Mouse (Mus musculus) liver, embryonic 14.5 days (tissue): Measurements from ENCODE around the gene Hcn4. TPM values are rescaled to one million over a fixed set of nuclear protein-coding genes. Genes with fewer than 3 reads are reported as not detected.
A peak's percentile ranks its signal among the peaks of the same experiment; 100 is the strongest.

Experiments
- ATAC-seq: fragments of 200-750 bp; cut with Nextera tagmentation; 2 replicates; pipeline ENCODE4 v1.8.0; 2017; ENCODE audit warnings: moderate number of reproducible peaks, mild to moderate bottlenecking, moderate library complexity; ENCODE audit not compliant: insufficient read depth
- DNase-seq, 3 experiments: peaks; one replicate each; pipeline ENCODE4 v3.0.0-alpha.2; 2012 to 2013; ENCODE audit warnings: low read depth in 3 of 3, low spot score in 3 of 3
- H3K27ac ChIP-seq: fragments of 300-500 bp; sonication (generic); 2 replicates; pipeline ENCODE4 v1.5.1; 2014; ENCODE audit warnings: moderate library complexity, mild to moderate bottlenecking, control low read depth, inconsistent platforms
- H3K27me3 ChIP-seq: fragments of 300-500 bp; sonication (generic); 2 replicates; pipeline ENCODE4 v1.6.1; 2014; ENCODE audit warnings: mild to moderate bottlenecking, low read length, moderate library complexity; ENCODE audit not compliant: control insufficient read depth, insufficient read depth
- H3K36me3 ChIP-seq: fragments of 300-500 bp; sonication (generic); replicated peaks from 2 replicates; pipeline ENCODE4 v1.6.1; 2014; ENCODE audit warnings: low read depth; ENCODE audit not compliant: control insufficient read depth, insufficient read depth
- H3K4me1 ChIP-seq, 2 experiments: fragments of 200-500 bp in 1 of 2; fragments of 300-500 bp in 1 of 2; sonication (generic) in 1 of 2; replicated peaks; 2 replicates each; pipeline ENCODE4 v1.6.1; 2012 to 2014; ENCODE audit warnings: antibody characterized with exemption in 1 of 2, inconsistent platforms in 1 of 2, low read length in 1 of 2; ENCODE audit not compliant: control insufficient read depth in 2 of 2, insufficient read depth in 2 of 2
- H3K4me2 ChIP-seq: fragments of 300-500 bp; sonication (generic); 2 replicates; pipeline ENCODE4 v1.6.1; 2014; ENCODE audit warnings: low read depth, mild to moderate bottlenecking, control low read depth, moderate library complexity
- H3K4me3 ChIP-seq, 2 experiments: fragments of 200-500 bp in 1 of 2; fragments of 300-500 bp in 1 of 2; sonication (generic) in 1 of 2; 2 replicates each; pipeline ENCODE4 v1.5.1; 2012 to 2014; ENCODE audit warnings: low read depth in 2 of 2, low read length in 2 of 2, mild to moderate bottlenecking in 2 of 2, control low read depth in 1 of 2, inconsistent platforms in 1 of 2, moderate library complexity in 1 of 2; ENCODE audit not compliant: insufficient read depth in 1 of 2
- H3K9ac ChIP-seq: fragments of 300-500 bp; sonication (generic); replicated peaks from 2 replicates; pipeline ENCODE4 v1.6.1; 2014; ENCODE audit warnings: mild to moderate bottlenecking, control low read depth, moderate library complexity
- H3K9me3 ChIP-seq: fragments of 300-500 bp; sonication (generic); 2 replicates; pipeline ENCODE4 v1.6.1; 2016; ENCODE audit warnings: low read length, mixed read lengths; ENCODE audit not compliant: control insufficient read depth
- CTCF ChIP-seq: IDR thresholded peaks from 2 replicates; pipeline ENCODE4 v1.5.1; 2016; ENCODE audit warnings: antibody characterized with exemption, low read depth, control low read depth
- EP300 ChIP-seq: IDR thresholded peaks from 2 replicates; pipeline ENCODE4 v1.6.1; 2016; ENCODE audit warnings: antibody characterized with exemption, low read depth
- WGBS: fragments of 180-500 bp; shearing (Covaris S2); extraction: QIAGEN DNeasy Blood & Tissue Kit; methylation state at CpG from one replicate; pipeline ENCODE4 v1.1.7; 2014; ENCODE audit not compliant: insufficient replicate concordance; 5-methylcytosine and 5-hydroxymethylcytosine counted together
- polyA plus RNA-seq, 2 experiments: library from polyadenylated mRNA; depleted of rRNA in 1 of 2; stranded (reverse) in 1 of 2; unstranded in 1 of 2; fragments of >200 nt; fragmentation: Nextera tagmentation in 1 of 2; extraction: Ambion mirVana in 1 of 2; gene quantifications; 2 replicates each; pipeline versions ENCODE4 v1.2.1 to v1.2.3; 2012 to 2014

Hcn4 gene
- polyA plus RNA-seq, 2 experiments: 0.02 TPM; not detected in 1

GRCm38 (mm10) chr9:58801441-58801840 is 21.8 kb upstream of the Hcn4 start:
- TF ChIP-seq CTCF (no peak), EP300 (no peak)
- no peak overlapping the region for H3K4me2 ChIP-seq
- H3K4me1 ChIP-seq: no peaks in the 10 kb centered on the region; a peak in 2 of 4 replicates
- H3K27me3 ChIP-seq: no peaks in the 10 kb centered on the region; the same call in 1 of the 2 replicates
- ATAC-seq (no peak), DNase-seq (no peak)
- H3K36me3 ChIP-seq: no peaks in the 10 kb centered on the region
- WGBS: 44% methylated on average over 2 of the region's 2 CpGs
- H3K9me3 ChIP-seq: no peaks in the 10 kb centered on the region
- H3K9ac ChIP-seq: no peak overlapping the region
- H3K4me3 ChIP-seq: no peak overlapping the region
- H3K27ac ChIP-seq: no peak overlapping the region

- ATAC-seq: no peak
- no peak overlapping the region for H3K27ac ChIP-seq
- 27% methylated on average over 4 of the region's 4 CpGs for WGBS
These were observed 20.9 kb upstream of the Hcn4 start for GRCm38 (mm10) chr9:58802294-58802693.

GRCm38 (mm10) chr9:58802802-58803201 is 20.4 kb upstream of the Hcn4 start:
- no peaks in the 10 kb centered on the region; the same call in 1 of the 2 replicates for H3K27me3 ChIP-seq
- H3K4me1 ChIP-seq: no peaks in the 10 kb centered on the region; a peak in 2 of 4 replicates
- no peak overlapping the region for H3K4me2 ChIP-seq
- H3K9me3 ChIP-seq: no peaks in the 10 kb centered on the region
- TF ChIP-seq EP300: no peak
- no peak for TF ChIP-seq CTCF
- H3K4me3 ChIP-seq: no peak overlapping the region
- no peak overlapping the region for H3K9ac ChIP-seq
- no peak for DNase-seq
- 50% methylated on average over 5 of the region's 5 CpGs for WGBS
- no peak for ATAC-seq
- no peaks in the 10 kb centered on the region for H3K36me3 ChIP-seq
- no peak overlapping the region for H3K27ac ChIP-seq

More at GRCm38 (mm10) chr9:58802294-58802693, 20.9 kb upstream of the Hcn4 start:
- Histone ChIP-seq H3K9ac (no peak overlapping the region), H3K36me3 (no peaks in the 10 kb centered on the region), H3K27me3 (no peaks in the 10 kb centered on the region; the same call in 1 of the 2 replicates), H3K4me2 (no peak overlapping the region), H3K4me3 (no peak overlapping the region), H3K4me1 (no peaks in the 10 kb centered on the region; a peak in 2 of 4 replicates), H3K9me3 (no peaks in the 10 kb centered on the region)
- no peak for DNase-seq
- no peak for TF ChIP-seq CTCF

DNA sequence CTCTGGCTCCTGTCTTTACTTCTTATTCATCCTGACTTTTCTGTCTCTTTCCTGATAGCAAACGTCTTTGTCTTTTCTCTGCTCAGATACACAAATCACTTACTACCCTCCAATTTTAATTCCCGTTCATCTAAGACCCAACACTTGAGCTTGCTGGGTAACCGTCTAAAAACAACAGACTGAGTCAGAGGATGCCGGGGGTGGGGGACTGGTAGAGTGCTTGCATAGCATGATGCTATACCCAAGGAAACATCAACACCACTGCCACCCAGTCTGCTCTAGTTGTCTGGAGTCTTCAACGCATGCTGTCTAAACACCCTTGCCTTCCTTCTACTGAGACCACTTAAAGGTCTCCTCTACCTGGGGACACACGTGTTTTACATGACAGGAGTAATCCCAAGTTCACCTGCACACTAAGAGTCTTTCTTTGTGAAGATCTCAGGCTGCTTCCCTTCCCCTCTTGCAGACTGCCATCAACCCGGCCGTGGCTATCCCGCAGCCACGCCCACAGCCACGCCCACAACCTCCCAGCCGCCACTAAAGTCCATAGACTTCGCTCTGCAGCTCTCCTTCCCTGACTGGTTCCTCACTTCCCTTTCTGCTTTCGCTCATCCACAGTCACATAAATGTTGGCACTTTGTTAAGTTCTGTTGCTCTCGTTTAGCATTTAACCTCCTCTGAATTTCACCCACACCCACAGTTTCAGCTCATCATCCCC is 17.5 kb upstream of the Hcn4 start:
- Histone ChIP-seq H3K4me1 (no peaks in the 10 kb centered on the region; a peak in 2 of 4 replicates), H3K27ac (no peak overlapping the region), H3K9me3 (no peaks in the 10 kb centered on the region), H3K36me3 (no peaks in the 10 kb centered on the region), H3K9ac (no peak overlapping the region), H3K4me3 (no peak overlapping the region), H3K27me3 (no peaks in the 10 kb centered on the region; the same call in 1 of the 2 replicates), H3K4me2 (peak overlapping the region; percentile 31)
- TF ChIP-seq EP300 (no peak), CTCF (no peak)
- peak; percentile 19 to 26 (median 22) for DNase-seq
- 9% methylated on average over 15 of the region's 15 CpGs for WGBS
- no peak for ATAC-seq

GRCm38 (mm10) chr9:58811171-58811570 is 12.0 kb upstream of the Hcn4 start:
- ATAC-seq (no peak), DNase-seq (no peak)
- no peak overlapping the region for H3K9ac ChIP-seq
- H3K27ac ChIP-seq: no peak overlapping the region
- no peak overlapping the region for H3K4me2 ChIP-seq
- H3K4me1 ChIP-seq: no peaks in the 10 kb centered on the region
- no peak overlapping the region for H3K4me3 ChIP-seq
- no peaks in the 10 kb centered on the region; the same call in 1 of the 2 replicates for H3K27me3 ChIP-seq
- WGBS: 33% methylated on average over 3 of the region's 3 CpGs
- H3K36me3 ChIP-seq: no peaks in the 10 kb centered on the region
- TF ChIP-seq EP300: no peak
- TF ChIP-seq CTCF: no peak
- H3K9me3 ChIP-seq: no peaks in the 10 kb centered on the region
